Mouse (Mus musculus): ENCODE measurements around the gene Cd55b. TPM values are rescaled to one million over a fixed set of nuclear protein-coding genes. Genes with fewer than 3 reads are reported as not detected.

The Cd55b gene
- not detected in 2 replicates for polyA plus RNA-seq (2012; rRNA removed)

DNA sequence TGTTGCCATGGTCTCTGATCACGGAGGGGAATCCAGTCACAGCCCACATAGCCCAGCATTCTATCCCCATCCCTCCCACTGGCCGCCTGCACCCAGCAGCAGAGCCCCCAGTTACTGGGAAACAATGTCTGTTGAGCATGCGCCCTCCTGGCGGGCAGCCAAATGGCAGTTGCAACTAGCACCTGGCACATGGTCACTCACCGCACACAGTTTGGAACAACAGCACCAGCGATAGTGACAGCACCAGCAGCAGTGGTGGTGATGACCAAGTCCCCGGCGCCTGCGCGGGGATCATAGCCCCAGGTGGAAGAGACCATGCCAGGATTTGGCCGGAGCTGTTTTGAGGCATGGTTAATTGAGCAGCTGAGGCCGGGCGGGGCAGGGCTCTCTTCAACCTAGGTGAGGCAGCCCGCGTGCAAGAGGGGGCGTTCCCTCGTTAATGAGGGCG, at the start of gene Cd55b:
Gene Cd55b (minus strand): TSS at position 346 of the 448 bp plus-strand sequence.

DNA sequence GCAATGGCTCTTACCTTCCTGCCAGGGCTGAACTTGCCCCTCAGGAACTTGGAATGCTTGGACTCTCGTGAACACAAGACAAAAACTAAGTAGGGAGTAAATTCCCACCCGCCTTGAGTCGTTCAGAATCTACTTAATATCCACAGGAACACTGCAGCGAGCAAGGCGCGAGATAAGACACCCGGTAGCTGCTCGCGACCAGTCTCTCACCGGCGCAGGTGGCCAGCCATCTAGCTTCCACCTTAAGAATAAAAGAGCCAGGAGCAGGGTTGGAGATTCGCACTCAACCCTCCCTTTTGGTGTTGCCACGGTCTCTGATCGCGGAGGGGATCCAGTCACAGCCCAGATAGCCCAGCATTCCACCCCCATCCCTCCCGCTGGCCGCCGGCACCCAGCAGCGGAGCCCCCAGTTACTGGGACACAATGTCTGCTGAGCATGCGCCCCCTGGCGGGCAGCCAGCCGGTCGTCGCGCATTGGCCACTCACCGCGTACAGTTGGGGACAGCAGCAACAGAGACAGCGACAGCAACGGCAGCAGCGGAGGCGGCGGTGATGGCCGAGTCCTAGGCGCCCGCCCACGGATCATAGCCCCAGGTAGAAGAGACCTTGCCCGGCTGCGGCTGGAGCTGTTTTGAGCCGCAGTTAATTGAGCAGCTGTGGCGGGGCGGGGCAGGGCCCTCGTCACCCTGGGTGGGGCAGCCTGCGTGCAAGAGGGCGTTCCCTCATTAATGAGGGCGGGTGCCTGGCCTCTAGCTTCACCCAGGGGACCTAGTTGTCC, 39.5 kb upstream of the Cd55b start, which contains the start of gene Cd55:
Gene Cd55 (minus strand): TSS at position 661 of the 778 bp plus-strand sequence.

Other genes starting within 250 kb of the Cd55b start
- gene Cd55, start 39.7 kb upstream of the Cd55b start, polyA plus RNA-seq (2012; rRNA removed), result 4.2 and 7.5 TPM in 2 replicates
- not detected in 2 replicates for gene Zp3r, start 206.6 kb upstream of the Cd55b start, polyA plus RNA-seq (2012; rRNA removed)
- 0.06 TPM in 1 of 2 replicates, not detected in the other for gene C4bp, start 238.6 kb upstream of the Cd55b start, polyA plus RNA-seq (2012; rRNA removed)

Data from central nervous system, embryonic 14 days (tissue).